Mouse (Mus musculus) thymus, adult 2 months (tissue): ENCODE data around the gene Lrrc23. TPM values are rescaled to one million over a fixed set of nuclear protein-coding genes. Genes with fewer than 3 reads are reported as not detected.

Experiments
- DNase-seq: peaks from one replicate; pipeline ENCODE4 v3.0.0; 2021
- H3K27ac ChIP-seq: fragments of 200-500 bp; 2 replicates; pipeline ENCODE4 v1.5.1; 2012; ENCODE audit warnings: low read length, control low read depth; ENCODE audit not compliant: control insufficient read depth, insufficient read depth
- H3K27me3 ChIP-seq: fragments of 200-500 bp; 2 replicates; pipeline ENCODE4 v1.6.1; 2012; ENCODE audit warnings: mild to moderate bottlenecking, low read length, moderate library complexity, mixed read lengths; ENCODE audit not compliant: control insufficient read depth, insufficient read depth
- H3K36me3 ChIP-seq: fragments of 200-500 bp; 2 replicates; pipeline ENCODE4 v1.6.1; 2012; ENCODE audit warnings: mild to moderate bottlenecking, low read length, moderate library complexity; ENCODE audit not compliant: control insufficient read depth, insufficient read depth
- H3K4me1 ChIP-seq: fragments of 200-500 bp; replicated peaks from 2 replicates; pipeline ENCODE4 v1.6.1; 2012; ENCODE audit warnings: low read length; ENCODE audit not compliant: control insufficient read depth, insufficient read depth
- H3K4me3 ChIP-seq: fragments of 200-500 bp; 2 replicates; pipeline ENCODE4 v1.5.1; 2012; ENCODE audit warnings: mild to moderate bottlenecking, low read length, control low read depth, moderate library complexity; ENCODE audit not compliant: control insufficient read depth, insufficient read depth
- CTCF ChIP-seq: fragments of 200-500 bp; IDR thresholded peaks from 2 replicates; pipeline ENCODE4 v1.5.1; 2012; ENCODE audit warnings: mild to moderate bottlenecking, control low read depth, low read length, moderate library complexity, borderline replicate concordance; ENCODE audit not compliant: control insufficient read depth, poor library complexity, insufficient read depth; ENCODE audit errors: extremely low read depth
- POLR2A ChIP-seq: fragments of 200-500 bp; IDR thresholded peaks from 2 replicates; pipeline ENCODE4 v1.6.1; 2012; ENCODE audit warnings: mild to moderate bottlenecking, low read length, control low read depth, moderate library complexity; ENCODE audit not compliant: control insufficient read depth, poor library complexity, insufficient read depth; ENCODE audit errors: extremely low read depth
- WGBS: fragments of 180-500 bp; shearing (Covaris S2); methylation state at CpG from one replicate; pipeline ENCODE4 v1.1.7; 2018; 5-methylcytosine and 5-hydroxymethylcytosine counted together
- polyA plus RNA-seq: library from polyadenylated mRNA; depleted of rRNA; stranded (reverse); fragments of >200 nt; gene quantifications from 2 replicates; pipeline ENCODE4 v1.2.3, GENCODE M21; 2012

The Lrrc23 gene
- polyA plus RNA-seq, 1 experiment: 5.5 TPM

GRCm38 (mm10) chr6:124745490-124746295, 33.8 kb downstream of the Lrrc23 start:
- no peaks in the 10 kb centered on the region for H3K27me3 ChIP-seq
- peak; percentile 94 for DNase-seq
- H3K27ac ChIP-seq: peak overlapping the region; percentile 8; the same call in 1 of the 2 replicates
- TF ChIP-seq CTCF: peak; percentile 97
- TF ChIP-seq POLR2A: peak; percentile 87
- peaks cover 27% of the 10 kb centered on the region for H3K4me1 ChIP-seq
- H3K4me3 ChIP-seq: peak overlapping the region; percentile 72
- WGBS: 1% methylated on average over 85 of the region's 85 CpGs
- no peaks in the 10 kb centered on the region for H3K36me3 ChIP-seq

GRCm38 (mm10) chr6:124744755-124745321, 34.7 kb downstream of the Lrrc23 start:
- no peak for DNase-seq
- Histone ChIP-seq H3K36me3 (no peaks in the 10 kb centered on the region), H3K27ac (no peak overlapping the region), H3K4me3 (0 out of 2 replicates have a peak overlapping the region, but pooled peaks have one; percentile 11), H3K4me1 (peaks cover 25% of the 10 kb centered on the region), H3K27me3 (no peaks in the 10 kb centered on the region)
- 74% methylated on average over 26 of the region's 26 CpGs for WGBS
- TF ChIP-seq CTCF: no peak
- no peak for TF ChIP-seq POLR2A

GRCm38 (mm10) chr6:124743647-124744046, 35.9 kb downstream of the Lrrc23 start:
- H3K27me3 ChIP-seq: no peaks in the 10 kb centered on the region
- no peaks in the 10 kb centered on the region for H3K36me3 ChIP-seq
- WGBS: 97% methylated on average over 8 of the region's 8 CpGs
- no peak for DNase-seq
- no peak overlapping the region for H3K4me3 ChIP-seq
- H3K4me1 ChIP-seq: peaks cover 37% of the 10 kb centered on the region
- H3K27ac ChIP-seq: no peak overlapping the region
- TF ChIP-seq CTCF (no peak), POLR2A (no peak)

GRCm38 (mm10) chr6:124742839-124743514, 36.5 kb downstream of the Lrrc23 start:
- no peaks in the 10 kb centered on the region for H3K36me3 ChIP-seq
- no peak for DNase-seq
- H3K27ac ChIP-seq: no peak overlapping the region
- H3K27me3 ChIP-seq: no peaks in the 10 kb centered on the region
- H3K4me3 ChIP-seq: no peak overlapping the region
- no peak for TF ChIP-seq POLR2A
- no peak for TF ChIP-seq CTCF
- WGBS: 94% methylated on average over 15 of the region's 15 CpGs
- H3K4me1 ChIP-seq: peaks cover 44% of the 10 kb centered on the region

GRCm38 (mm10) chr6:124741842-124742241, 37.7 kb downstream of the Lrrc23 start:
- H3K27me3 ChIP-seq: no peaks in the 10 kb centered on the region
- WGBS: 88% methylated on average over 3 of the region's 3 CpGs
- no peak for DNase-seq
- peaks cover 44% of the 10 kb centered on the region for H3K4me1 ChIP-seq
- TF ChIP-seq CTCF (no peak), POLR2A (no peak)
- peak overlapping the region; percentile 93 for H3K27ac ChIP-seq
- H3K36me3 ChIP-seq: no peaks in the 10 kb centered on the region
- peak overlapping the region; percentile 39 for H3K4me3 ChIP-seq
